Mouse (Mus musculus) thymus, postnatal 0 days (tissue): ENCODE data around the gene Prkag3. TPM values are rescaled to one million over a fixed set of nuclear protein-coding genes. Genes with fewer than 3 reads are reported as not detected.

Experiments
- DNase-seq: peaks from one replicate; pipeline ENCODE4 v3.0.0-alpha.2; 2015; ENCODE audit warnings: low spot score
- polyA plus RNA-seq: library from polyadenylated mRNA; unstranded; fragments of >200 nt; fragmentation: Nextera tagmentation; extraction: Ambion mirVana; gene quantifications from 2 replicates; pipeline ENCODE4 v1.2.1, GENCODE M21; 2015

Prkag3 gene
- 0.16 TPM in 1 of 2 replicates, not detected in the other for polyA plus RNA-seq

DNA sequence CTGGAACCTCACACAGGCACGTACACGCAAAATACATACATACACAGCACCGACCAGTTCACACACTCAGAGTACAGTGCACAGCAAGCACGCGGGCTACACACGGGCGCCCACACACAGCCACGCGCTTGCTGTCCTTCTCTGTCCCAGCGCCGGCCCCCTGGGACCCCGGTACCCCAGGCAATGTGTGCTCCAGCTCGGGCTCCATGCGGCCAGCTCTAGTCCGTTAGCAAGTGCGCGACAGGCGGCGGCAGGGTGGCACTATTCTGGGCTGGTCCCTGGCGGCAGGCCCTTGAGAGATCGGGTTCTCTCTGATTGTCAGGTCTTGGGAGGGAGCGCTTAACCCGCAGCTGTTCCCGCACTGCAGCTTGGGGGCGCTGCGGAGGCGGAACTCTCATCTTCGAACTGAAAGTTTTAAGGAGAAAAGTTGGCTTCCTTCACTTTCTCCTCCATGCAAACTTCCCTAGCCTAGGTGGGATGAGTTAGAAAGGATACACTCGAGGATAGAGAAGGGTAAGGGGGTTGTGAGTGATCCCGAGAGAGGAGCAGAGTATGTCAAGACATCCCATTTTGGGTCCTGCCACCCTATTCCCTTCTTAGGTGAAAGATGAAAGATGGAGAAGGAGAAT is at the start of gene Prkag3:
Gene Prkag3, minus strand, starts transcription at position 579 of the 629 bp plus-strand sequence.
- peak; percentile 61 for DNase-seq

DNA sequence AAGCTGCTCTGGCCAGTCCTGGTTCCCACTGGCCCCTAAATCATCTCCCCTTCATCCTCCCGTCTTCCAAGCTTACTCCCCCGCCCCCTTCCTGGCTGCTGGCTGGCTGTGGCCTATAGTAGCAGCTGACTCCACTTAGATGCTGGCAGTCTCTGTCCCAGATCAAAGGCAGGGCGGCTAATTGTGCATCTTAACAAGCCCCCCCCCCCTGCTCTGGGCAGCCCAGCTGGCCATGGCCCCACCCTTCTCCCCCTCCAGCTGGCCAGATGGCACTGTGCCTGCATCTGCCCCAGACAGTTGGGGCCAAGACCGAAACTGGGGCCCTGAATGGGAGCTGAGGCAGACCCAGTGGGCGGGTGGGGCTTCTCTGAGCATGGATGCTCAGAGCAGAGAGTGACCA is 48.4 kb upstream of the Prkag3 start:
- DNase-seq: no peak

DNA sequence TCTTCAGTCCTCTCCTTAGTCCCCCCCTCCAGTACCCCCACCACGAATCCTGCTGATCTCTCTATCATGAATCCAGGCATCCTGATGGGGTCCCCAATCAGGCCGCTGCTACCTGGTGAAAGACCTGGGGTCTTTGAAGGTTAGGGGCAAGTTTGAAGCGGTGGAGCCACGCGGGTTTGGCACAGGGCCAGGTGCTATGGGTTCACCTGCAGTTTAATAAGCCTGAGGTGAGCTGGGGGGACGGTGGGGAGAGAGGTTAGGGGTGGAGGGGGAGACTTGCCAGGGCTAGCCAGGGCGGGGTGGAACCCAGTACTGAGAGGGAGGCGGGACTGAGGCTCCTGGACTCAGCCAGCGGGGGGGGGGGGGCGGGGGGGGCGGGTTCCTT is 46.1 kb upstream of the Prkag3 start:
- DNase-seq: no peak

DNA sequence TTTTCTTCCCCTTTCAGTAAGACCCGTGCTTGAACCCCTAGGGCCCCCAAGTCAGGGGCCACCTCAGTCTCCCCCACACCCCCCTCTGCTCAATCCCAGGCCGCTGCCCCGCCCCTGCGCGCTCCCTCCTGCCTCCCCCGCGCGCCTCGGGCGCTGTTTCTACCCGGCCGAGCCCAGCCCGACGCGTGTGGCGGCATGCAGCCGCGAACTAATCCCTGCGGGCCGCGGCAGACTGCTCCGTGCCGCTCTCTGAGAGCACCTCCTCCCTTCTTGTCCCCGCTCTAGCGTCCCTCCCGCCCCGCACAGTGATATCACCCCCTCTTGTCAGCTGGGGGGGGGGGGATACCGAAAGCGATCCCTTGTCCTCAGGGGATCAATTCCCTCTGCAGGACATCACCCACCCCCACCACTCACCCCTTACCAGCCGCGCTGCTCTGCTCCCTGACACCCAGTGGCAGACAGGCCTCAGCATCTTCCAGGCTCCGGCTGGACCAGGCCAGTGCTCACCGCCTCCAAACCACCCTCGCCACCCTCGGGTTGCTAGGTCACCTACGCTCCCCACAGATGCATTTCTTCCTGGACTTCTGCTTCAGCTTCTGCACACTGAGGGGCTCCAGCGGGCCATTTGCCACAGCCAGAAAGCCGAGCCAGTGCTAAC is 45.6 kb upstream of the Prkag3 start:
- no peak for DNase-seq

DNA sequence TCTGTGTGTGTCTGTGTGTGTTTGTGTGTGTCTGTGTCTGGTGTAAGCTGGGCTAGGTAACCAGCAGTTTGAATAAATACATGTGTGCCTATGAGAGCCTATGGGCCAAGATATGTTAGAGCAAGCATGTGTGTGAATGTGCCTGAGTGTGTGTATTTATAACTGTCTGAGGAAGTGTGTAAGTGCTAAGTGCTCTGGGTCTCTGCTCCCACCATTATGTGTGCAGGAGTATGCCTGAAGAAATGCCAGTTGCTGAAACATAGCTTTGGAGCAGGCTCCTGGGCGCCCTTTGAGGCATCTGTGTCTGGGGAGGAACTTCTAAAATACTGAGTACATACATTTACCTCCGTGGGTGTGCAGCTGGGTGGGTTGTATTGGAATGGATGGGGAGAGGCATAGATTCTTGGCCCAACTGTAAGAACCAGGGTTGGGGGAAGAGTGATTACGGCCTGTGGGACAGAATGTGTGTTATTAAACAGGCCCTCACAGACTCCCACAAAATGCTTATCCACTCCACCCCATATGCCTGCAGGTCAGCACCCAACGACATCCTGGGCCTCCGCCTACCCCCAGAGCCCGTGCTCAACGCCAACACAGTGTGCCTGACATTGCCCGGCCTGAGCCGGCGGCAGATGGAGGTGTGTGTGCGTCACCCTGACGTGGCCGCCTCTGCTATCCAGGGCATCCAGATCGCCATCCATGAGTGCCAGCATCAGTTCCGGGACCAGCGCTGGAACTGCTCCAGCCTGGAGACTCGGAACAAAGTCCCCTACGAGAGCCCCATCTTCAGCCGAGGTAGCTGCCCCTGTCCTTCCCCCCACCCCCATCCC is 44.0 kb upstream of the Prkag3 start:
- no peak for DNase-seq

GRCm38 (mm10) chr1:74791249-74791648 is 42.2 kb upstream of the Prkag3 start, which contains the start of gene Wnt10a:
Gene Wnt10a (plus strand): TSS chr1:74791516.
- DNase-seq: no peak

- no peak for DNase-seq
Observed at GRCm38 (mm10) chr1:74790095-74790494, 41.1 kb upstream of the Prkag3 start.

DNA sequence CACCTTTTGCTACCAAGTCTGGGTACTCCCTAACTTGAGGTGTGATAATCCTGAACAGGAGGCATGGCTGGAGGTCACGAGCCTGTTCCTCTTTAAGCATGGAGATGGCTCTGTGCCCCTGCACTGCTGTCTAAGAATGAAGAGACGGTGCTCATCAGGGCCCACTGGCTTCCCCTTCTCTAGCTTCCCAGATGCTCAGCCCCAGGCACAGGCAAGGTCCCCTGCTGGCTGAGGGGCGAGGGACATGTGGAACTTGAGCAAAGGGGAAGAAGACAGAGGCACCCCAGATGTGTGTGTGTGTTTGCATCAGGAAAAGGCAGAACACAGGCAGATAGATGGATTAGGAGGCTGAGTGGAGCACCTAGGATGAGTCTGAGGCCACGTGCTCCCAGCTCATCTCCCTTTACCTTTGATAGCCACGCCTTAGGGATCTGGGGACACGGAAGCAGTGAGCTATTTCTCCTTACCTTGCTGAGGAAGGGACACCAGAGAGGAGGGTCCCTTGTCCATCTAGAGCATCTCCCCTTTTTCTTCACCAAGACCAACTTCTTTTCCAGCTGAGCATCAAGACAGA is 39.7 kb upstream of the Prkag3 start:
- DNase-seq: no peak

DNA sequence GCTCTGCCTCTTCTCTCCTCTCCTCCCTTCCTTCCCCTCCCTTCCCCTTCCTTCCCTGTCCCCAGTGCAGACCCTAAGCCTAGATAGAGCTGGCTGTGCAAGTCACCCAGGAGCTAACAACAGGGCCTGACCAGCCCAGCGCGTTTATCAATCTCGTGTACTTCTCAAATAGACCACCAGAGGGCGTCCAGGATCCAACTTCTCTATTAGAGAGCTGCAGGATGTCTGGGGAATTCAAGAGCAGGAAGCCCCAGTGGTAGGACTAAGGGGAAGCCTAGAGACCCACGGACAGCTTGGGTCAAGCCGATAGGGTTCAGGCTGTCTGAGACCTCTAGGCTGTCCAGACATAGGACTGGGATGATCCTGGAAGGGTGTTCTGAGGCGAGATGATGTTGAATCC is 38.8 kb upstream of the Prkag3 start:
- DNase-seq: peak; percentile 61

- DNase-seq: peak; percentile 31
Observed at GRCm38 (mm10) chr1:74784041-74784759, 35.2 kb upstream of the Prkag3 start.

DNA sequence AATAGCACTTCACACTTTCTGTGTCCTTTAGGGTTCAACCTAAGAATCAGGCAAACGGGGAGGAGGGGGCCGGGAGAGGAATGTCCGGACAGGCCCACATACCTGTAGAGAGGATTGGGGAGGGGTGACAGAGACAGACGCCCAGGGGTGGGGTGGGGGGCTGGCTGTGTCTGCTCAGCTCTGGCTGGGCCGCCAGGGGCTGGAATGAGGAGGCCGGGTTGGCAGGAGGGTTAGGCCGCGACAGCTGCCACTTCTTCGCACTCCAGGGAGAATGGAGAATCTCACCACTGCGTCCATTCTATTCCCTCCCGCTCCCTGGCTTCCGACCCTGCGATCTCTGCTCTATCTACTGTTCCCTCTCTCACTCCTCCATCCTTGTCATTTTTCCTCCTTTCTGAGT is 34.5 kb upstream of the Prkag3 start:
- DNase-seq: no peak

DNA sequence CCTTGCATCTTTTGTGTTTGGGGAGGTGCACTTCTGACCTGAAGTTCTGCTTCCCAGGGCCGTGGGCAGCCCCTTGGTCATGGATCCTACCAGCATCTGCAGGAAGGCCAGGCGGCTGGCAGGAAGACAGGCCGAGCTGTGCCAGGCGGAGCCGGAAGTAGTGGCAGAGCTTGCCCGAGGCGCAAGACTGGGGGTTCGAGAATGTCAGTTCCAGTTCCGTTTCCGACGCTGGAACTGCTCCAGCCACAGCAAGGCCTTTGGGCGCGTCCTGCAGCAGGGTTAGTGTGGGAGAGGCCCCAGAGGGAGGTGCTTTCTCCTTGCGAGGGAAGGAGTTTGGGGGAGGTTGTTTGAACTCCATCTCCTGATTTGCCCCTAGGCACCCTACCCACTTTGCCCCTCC is 33.0 kb upstream of the Prkag3 start:
- no peak for DNase-seq

- no peak for DNase-seq
Observed at GRCm38 (mm10) chr1:74778934-74779486, 30.0 kb upstream of the Prkag3 start.

GRCm38 (mm10) chr1:74775816-74776215 is 26.8 kb upstream of the Prkag3 start:
- DNase-seq: no peak

GRCm38 (mm10) chr1:74774062-74774461 is 25.0 kb upstream of the Prkag3 start:
- DNase-seq: no peak

DNA sequence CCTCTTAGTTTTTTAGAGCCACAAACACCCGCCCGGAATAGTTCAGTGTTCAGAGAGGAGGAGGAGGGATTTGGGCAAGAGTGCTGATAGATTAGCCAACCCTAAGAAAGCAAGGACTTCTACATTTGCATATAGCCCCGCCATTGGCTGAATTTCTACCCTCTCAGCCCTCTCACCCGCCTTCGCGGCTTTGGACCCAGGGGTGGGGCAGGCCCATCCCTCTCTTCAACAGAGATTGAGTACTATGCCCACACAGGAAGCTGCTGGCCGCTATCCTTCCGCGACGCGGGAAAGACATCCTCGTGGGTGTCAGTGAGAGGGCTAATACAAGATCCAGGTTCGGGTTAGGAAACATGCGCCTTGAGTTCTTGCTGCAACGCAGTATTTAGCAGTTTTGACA is 24.1 kb upstream of the Prkag3 start:
- peak; percentile 67 for DNase-seq

- no peak for DNase-seq
Observed at GRCm38 (mm10) chr1:74771931-74772620, 23.1 kb upstream of the Prkag3 start.

DNA sequence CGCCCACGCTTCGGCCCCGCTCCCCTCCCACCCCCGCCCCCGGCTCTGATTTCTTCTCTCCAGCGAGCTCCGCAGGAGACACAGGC is 22.7 kb upstream of the Prkag3 start, which contains the start of gene Wnt6:
Gene Wnt6, plus strand, starts transcription at position 48 of the 86 bp plus-strand sequence.
- no peak for DNase-seq

DNA sequence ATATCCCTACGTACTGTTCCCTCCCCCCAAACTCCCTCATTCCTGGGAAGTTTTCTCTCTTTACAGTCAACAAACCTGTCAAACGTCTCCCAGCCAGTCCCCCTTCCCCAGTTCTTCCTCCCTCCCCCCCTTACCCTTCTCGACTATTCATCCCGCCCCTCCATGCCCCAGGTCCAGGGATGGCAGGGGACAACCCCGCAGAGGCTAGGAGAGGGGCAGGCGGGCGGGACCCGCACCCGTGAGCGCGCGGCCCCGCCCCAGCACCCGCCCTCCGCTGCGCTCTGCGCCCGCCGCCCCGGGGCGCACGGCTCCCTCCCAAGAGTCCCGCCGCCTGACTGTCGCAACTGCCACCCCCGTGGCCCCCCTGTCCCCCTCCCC is 22.4 kb upstream of the Prkag3 start:
- DNase-seq: no peak

DNA sequence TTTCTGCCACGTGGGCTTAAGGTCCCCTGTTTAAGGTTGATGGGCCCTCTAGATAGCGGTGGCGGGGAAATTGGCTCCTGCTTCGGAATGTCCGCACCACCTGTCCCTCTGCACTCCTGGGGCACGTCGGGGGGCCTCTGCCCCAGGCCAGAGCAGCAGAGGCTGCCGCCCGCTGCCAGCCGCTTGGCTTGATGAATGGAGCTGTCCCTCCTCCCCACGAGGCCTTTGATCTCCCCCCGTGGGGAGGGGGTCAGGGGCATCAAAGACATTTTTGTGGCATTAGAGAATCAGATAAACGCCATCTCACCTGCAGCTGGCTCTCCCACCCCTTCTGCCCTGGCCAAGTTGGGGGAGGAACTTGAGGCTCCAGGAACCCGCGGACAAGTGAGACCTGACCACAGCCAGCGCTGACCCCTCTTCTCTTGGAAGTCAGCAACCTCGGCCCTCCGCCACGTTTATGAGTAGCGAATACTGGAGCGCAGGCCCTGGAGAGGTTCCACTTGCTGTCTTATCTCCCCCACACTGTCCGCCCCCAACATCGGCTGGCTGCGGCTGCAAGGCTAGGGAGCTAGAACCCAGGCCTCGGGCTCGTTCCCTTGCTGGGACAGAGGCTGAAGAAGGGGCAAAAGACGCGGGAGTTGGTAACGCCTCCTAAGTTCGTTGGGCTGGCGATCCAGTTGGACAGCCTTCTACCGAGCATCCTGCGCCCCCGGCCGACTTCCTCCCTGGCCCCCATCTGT is 21.9 kb upstream of the Prkag3 start:
- no peak for DNase-seq
